Mouse (Mus musculus) heart, embryonic 11.5 days (tissue): Measurements from ENCODE around the gene Mrps25. TPM values are rescaled to one million over a fixed set of nuclear protein-coding genes. Genes with fewer than 3 reads are reported as not detected.

Experiments used
- ATAC-seq: fragments of 200-750 bp; cut with Nextera tagmentation; replicated peaks from 2 replicates; pipeline ENCODE4 v1.8.0; 2017; ENCODE audit warnings: moderate library complexity; ENCODE audit not compliant: insufficient number of reproducible peaks, low FRiP score, low TSS enrichment
- H3K27ac ChIP-seq: fragments of 300-500 bp; sonication (generic); 2 replicates; pipeline ENCODE4 v1.5.1; 2014; ENCODE audit warnings: mild to moderate bottlenecking, low read depth, low read length
- H3K27me3 ChIP-seq: fragments of 300-500 bp; sonication (generic); 2 replicates; pipeline ENCODE4 v1.6.1; 2014; ENCODE audit warnings: mild to moderate bottlenecking, low read length, mixed read lengths; ENCODE audit not compliant: control insufficient read depth, insufficient read depth
- H3K36me3 ChIP-seq: fragments of 300-500 bp; sonication (generic); 2 replicates; pipeline ENCODE4 v1.6.1; 2014; ENCODE audit warnings: mild to moderate bottlenecking, low read length, moderate library complexity, mixed read lengths; ENCODE audit not compliant: control insufficient read depth, insufficient read depth
- H3K4me1 ChIP-seq: fragments of 300-500 bp; sonication (generic); 2 replicates; pipeline ENCODE4 v1.6.1; 2014; ENCODE audit warnings: low read length; ENCODE audit not compliant: control insufficient read depth, insufficient read depth
- H3K4me2 ChIP-seq: fragments of 300-500 bp; sonication (generic); 2 replicates; pipeline ENCODE4 v1.6.1; 2014; ENCODE audit warnings: mild to moderate bottlenecking, moderate library complexity
- H3K4me3 ChIP-seq: fragments of 300-500 bp; sonication (generic); 2 replicates; pipeline ENCODE4 v1.5.1; 2014; ENCODE audit warnings: low read depth, low read length
- H3K9ac ChIP-seq: fragments of 300-500 bp; sonication (generic); 2 replicates; pipeline ENCODE4 v1.6.1; 2014; ENCODE audit warnings: mild to moderate bottlenecking, low read depth, low read length, moderate library complexity
- H3K9me3 ChIP-seq: fragments of 300-500 bp; sonication (generic); replicated peaks from 2 replicates; pipeline ENCODE4 v1.6.1; 2016; ENCODE audit warnings: low read length; ENCODE audit not compliant: control insufficient read depth
- WGBS: fragments of 180-500 bp; shearing (Covaris S2); extraction: QIAGEN DNeasy Blood & Tissue Kit; methylation state at CpG from one replicate; pipeline ENCODE4 v1.1.7; 2014; ENCODE audit not compliant: insufficient replicate concordance; 5-methylcytosine and 5-hydroxymethylcytosine counted together
- polyA plus RNA-seq: library from polyadenylated mRNA; unstranded; fragments of >200 nt; fragmentation: Nextera tagmentation; extraction: Ambion mirVana; gene quantifications from 2 replicates; pipeline ENCODE4 v1.2.1, GENCODE M21; 2014

Mrps25 gene
- 79.6 and 84.8 TPM in 2 replicates for polyA plus RNA-seq

DNA sequence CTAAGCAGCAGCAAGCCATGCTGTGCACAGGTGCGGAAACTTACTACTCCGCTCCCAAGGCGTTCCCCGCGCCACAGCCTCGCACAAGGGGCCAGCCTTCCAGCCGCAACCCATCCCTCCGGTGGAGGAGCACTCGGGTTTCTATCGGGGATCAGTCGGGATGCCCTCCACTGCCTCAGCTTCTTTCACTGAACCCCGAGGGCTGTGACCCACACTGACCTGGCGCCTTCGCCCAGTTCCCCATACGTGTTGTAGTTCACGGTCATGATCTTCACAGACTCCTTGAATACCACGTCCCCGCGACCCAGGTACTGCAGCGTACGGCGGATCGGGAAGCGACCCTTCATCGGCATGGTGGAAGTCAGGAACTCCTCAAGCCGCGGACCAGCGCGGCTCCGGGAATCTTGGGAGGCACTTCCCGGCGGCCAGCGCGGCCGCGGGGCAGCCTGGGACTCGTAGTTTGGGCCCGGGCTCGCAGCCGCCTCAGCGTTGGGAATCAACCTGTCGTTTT is at the start of gene Mrps25:
TSS of gene Mrps25 (minus strand) at position 413 of the 511 bp plus-strand sequence.
- H3K36me3 ChIP-seq, result peaks cover 6% of the 10 kb centered on the region
- peak; percentile 83 for ATAC-seq
- H3K4me3 ChIP-seq, result peak within 1 kb of the TSS; percentile 89
- peak within 1 kb of the TSS; percentile 85 for H3K9ac ChIP-seq
- peaks cover 8% of the 10 kb centered on the region for H3K4me1 ChIP-seq
- H3K4me2 ChIP-seq, result peak within 1 kb of the TSS; percentile 81
- no peaks in the 10 kb centered on the region for H3K27me3 ChIP-seq
- peak within 1 kb of the TSS; percentile 54 for H3K27ac ChIP-seq
- no peaks in the 10 kb centered on the region for H3K9me3 ChIP-seq
- WGBS, result under 1% methylated on average over 42 of the region's 42 CpGs

DNA sequence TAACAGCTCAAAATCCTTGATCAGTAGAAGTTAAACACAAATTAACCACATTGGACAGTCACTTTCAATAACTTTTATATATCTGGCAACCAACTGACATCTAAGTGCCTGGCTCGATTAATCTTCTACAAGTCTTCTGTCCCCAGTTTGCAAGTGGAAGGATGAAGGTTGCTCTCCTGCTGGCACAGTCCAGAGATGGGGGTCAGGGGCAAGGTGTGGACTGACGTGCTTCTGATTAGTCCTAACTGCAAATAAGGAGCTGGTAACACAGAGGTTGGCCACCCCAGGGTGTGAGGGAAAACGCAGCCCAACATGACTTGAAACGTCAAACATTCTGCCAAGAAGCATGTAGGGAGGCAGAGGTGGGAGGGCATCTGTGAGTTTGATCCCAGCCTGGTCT is 47.9 kb upstream of the Mrps25 start:
- no peaks in the 10 kb centered on the region for H3K9me3 ChIP-seq
- H3K36me3 ChIP-seq, result no peaks in the 10 kb centered on the region
- H3K27ac ChIP-seq, result no peak overlapping the region
- WGBS, result 55% methylated on average over 4 of the region's 4 CpGs
- H3K9ac ChIP-seq, result no peak overlapping the region
- H3K4me3 ChIP-seq, result no peak overlapping the region
- no peaks in the 10 kb centered on the region; the same call in 1 of the 2 replicates for H3K27me3 ChIP-seq
- no peak for ATAC-seq
- no peak overlapping the region for H3K4me2 ChIP-seq
- no peaks in the 10 kb centered on the region for H3K4me1 ChIP-seq

DNA sequence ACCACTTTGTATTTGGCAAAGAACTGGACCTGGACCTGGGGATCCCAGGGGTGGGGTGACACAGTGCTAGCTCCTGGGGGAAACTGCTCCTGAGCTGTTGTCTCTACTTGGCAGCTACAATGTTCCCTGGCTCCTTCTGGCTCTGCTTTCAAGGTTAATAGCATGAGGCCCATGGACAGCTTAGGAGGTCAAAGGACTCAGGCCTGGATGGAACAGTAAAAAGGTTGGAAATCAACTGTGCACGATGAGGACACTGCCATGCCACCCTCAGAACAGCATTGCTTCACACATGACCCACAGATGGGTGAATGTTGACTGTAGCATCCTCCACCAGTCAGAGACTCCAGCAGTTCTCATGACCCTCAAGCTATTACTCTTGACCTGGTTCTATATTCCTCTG is 47.5 kb upstream of the Mrps25 start:
- no peak overlapping the region for H3K27ac ChIP-seq
- H3K9me3 ChIP-seq, result no peaks in the 10 kb centered on the region
- H3K36me3 ChIP-seq, result no peaks in the 10 kb centered on the region
- H3K9ac ChIP-seq, result no peak overlapping the region
- H3K4me1 ChIP-seq, result no peaks in the 10 kb centered on the region
- ATAC-seq, result no peak
- H3K4me3 ChIP-seq, result no peak overlapping the region
- H3K27me3 ChIP-seq, result no peaks in the 10 kb centered on the region; the same call in 1 of the 2 replicates
- no peak overlapping the region for H3K4me2 ChIP-seq
- WGBS, result 58% methylated on average over 1 of the region's 1 CpGs

DNA sequence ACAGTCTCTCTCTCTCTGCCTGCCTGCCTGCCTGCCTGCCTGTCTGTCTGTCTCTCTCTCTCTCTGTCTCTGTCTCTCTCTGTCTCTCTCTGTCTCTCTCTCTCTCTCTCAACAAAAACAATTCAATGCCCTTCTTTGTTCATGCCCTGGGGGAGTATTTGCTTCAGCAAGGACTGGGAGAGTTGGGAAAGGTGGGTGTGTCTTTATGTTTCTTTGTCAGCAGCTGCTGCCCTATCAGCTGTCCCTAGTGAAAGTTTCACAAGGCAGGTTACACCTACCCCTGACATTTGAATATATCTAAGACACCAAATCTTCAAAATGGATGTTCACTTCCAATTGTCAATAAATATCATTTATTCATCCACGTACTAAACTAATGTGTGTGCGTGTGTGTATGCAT is 45.8 kb upstream of the Mrps25 start:
- H3K4me1 ChIP-seq, result no peaks in the 10 kb centered on the region
- no peak overlapping the region for H3K27ac ChIP-seq
- H3K9me3 ChIP-seq, result no peaks in the 10 kb centered on the region
- H3K27me3 ChIP-seq, result no peaks in the 10 kb centered on the region; the same call in 1 of the 2 replicates
- ATAC-seq, result no peak
- no peak overlapping the region for H3K4me2 ChIP-seq
- WGBS, result 81% methylated on average over 2 of the region's 2 CpGs
- no peaks in the 10 kb centered on the region for H3K36me3 ChIP-seq
- H3K4me3 ChIP-seq, result no peak overlapping the region
- no peak overlapping the region for H3K9ac ChIP-seq

DNA sequence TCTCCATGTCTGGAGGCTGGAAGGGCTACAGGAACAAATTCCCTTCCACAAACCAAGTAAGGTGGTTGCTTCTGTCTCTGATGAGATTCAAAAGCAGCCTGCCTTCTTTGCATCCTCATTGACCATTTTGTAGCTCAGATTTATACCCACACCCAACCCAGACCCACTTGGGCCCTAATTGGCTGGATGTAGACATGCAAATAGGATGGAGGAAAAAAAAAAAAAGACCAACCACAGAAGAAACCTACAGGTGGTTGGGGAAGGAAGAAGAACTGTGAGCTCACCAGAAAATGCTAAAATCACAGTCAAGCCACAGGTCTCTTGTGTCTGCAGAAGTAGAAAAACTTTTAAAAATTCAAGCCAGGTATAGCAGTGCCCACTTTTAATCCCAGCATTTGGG is 45.3 kb upstream of the Mrps25 start:
- Histone ChIP-seq H3K27me3 (no peaks in the 10 kb centered on the region; the same call in 1 of the 2 replicates), H3K4me1 (no peaks in the 10 kb centered on the region)
- no peak for ATAC-seq

DNA sequence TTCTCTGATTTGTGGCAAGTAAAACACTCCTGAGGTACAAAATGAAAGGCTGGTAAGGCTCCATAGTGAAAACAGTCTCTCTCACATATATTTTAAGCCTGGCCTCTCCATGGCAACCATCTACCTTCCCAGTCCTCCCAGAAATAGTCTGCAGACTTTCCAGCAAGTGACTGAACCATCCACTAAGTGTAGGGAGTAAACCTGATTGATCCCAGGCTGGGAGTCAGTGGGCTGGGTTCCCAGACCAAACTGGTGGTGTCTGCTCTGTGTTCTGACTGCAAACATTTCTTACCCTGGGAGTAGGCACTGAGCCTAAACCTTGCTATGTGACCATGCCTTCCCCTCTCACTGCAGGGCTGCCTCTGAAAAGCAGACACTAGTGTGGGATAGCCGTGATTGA is 41.1 kb upstream of the Mrps25 start:
- no peak for ATAC-seq
- no peak overlapping the region for H3K27ac ChIP-seq
- no peaks in the 10 kb centered on the region for H3K36me3 ChIP-seq
- WGBS, result 62% methylated on average over 1 of the region's 1 CpGs
- no peaks in the 10 kb centered on the region; the same call in 1 of the 2 replicates for H3K4me1 ChIP-seq
- H3K4me3 ChIP-seq, result no peak overlapping the region
- no peaks in the 10 kb centered on the region for H3K9me3 ChIP-seq
- no peak overlapping the region for H3K9ac ChIP-seq
- no peaks in the 10 kb centered on the region; the same call in 1 of the 2 replicates for H3K27me3 ChIP-seq
- no peak overlapping the region for H3K4me2 ChIP-seq

More for the DNA sequence above, 45.3 kb upstream of the Mrps25 start:
- Histone ChIP-seq H3K9me3 (no peaks in the 10 kb centered on the region), H3K4me2 (no peak overlapping the region), H3K4me3 (no peak overlapping the region), H3K9ac (no peak overlapping the region), H3K36me3 (no peaks in the 10 kb centered on the region), H3K27ac (no peak overlapping the region)

DNA sequence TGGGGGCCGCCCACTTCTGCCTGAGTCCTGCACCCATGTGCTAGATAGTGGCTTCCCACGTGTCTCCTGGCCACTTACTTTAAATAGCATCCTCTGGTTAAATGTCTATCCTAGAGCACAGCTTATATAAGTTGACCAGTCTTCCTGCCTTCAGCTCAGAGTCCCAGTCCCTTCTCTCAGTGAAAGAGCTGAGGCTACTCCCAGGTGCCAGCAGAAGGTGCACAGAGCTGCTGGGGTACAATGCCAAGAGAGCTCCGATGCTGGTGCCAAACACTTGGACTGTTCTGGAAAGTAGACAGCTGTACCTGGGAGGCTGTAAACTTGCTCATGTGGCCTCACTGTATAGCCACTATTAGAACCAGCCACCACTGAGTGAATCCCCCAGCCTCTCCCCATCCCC is 38.2 kb upstream of the Mrps25 start:
- H3K27ac ChIP-seq, result no peak overlapping the region
- no peak overlapping the region for H3K4me2 ChIP-seq
- WGBS, result 65% methylated on average over 3 of the region's 3 CpGs
- H3K27me3 ChIP-seq, result no peaks in the 10 kb centered on the region
- no peaks in the 10 kb centered on the region for H3K9me3 ChIP-seq
- no peaks in the 10 kb centered on the region; the same call in 1 of the 2 replicates for H3K4me1 ChIP-seq
- H3K36me3 ChIP-seq, result no peaks in the 10 kb centered on the region
- ATAC-seq, result no peak
- H3K4me3 ChIP-seq, result no peak overlapping the region
- 0 out of 2 replicates have a peak overlapping the region, but pooled peaks have one; percentile 16 for H3K9ac ChIP-seq

DNA sequence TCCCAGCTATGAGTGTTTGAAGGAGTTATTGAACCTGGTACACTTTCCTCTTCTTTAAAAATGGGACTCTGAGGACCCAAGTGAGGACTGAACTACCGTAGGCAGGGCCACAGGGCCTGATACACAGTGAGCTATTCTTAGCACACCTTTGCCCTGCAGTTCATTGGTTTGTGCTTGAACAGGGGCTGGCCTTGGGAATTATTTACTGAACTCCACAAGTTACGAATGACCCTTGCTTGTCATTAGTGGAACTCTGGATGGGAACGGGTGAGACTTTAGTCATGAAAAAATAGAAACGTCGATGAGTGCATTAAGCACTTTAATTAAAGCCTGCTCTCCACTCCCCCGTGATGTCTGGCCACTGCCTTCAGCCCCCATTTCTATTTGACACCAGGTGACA is 37.8 kb upstream of the Mrps25 start:
- Histone ChIP-seq H3K4me1 (no peaks in the 10 kb centered on the region; the same call in 1 of the 2 replicates), H3K27me3 (no peaks in the 10 kb centered on the region), H3K4me2 (no peak overlapping the region), H3K4me3 (no peak overlapping the region), H3K27ac (no peak overlapping the region), H3K36me3 (no peaks in the 10 kb centered on the region), H3K9me3 (no peaks in the 10 kb centered on the region), H3K9ac (no peak overlapping the region)
- 69% methylated on average over 6 of the region's 6 CpGs for WGBS
- no peak for ATAC-seq

DNA sequence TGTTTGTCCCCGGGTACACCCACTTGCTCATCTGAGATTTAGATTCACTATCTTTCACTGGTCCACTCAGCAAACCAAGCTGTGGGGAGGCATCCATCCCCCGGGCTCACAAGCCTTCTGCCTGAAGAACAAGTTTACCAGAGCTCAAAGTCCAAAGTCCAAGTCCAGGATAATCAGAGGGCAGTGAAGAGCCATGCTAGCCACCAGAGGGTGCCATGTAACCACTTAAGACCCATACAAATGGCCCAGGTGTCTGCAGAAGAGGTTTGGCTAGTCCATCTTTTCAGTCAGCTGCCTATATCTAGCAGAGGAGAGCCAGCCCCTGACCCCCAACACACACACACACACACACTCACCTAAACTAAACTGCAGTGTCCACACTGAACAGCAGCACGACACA is 35.6 kb upstream of the Mrps25 start:
- no peak for ATAC-seq
- Histone ChIP-seq H3K4me1 (no peaks in the 10 kb centered on the region; the same call in 1 of the 2 replicates), H3K4me3 (no peak overlapping the region), H3K9ac (no peak overlapping the region), H3K9me3 (no peaks in the 10 kb centered on the region), H3K27me3 (no peaks in the 10 kb centered on the region), H3K4me2 (no peak overlapping the region), H3K27ac (no peak overlapping the region), H3K36me3 (no peaks in the 10 kb centered on the region)
- WGBS, result 40% methylated on average over 3 of the region's 3 CpGs
